8 mouse cellular contexts compared by ENCODE assay signal in the genomic region with DNA sequence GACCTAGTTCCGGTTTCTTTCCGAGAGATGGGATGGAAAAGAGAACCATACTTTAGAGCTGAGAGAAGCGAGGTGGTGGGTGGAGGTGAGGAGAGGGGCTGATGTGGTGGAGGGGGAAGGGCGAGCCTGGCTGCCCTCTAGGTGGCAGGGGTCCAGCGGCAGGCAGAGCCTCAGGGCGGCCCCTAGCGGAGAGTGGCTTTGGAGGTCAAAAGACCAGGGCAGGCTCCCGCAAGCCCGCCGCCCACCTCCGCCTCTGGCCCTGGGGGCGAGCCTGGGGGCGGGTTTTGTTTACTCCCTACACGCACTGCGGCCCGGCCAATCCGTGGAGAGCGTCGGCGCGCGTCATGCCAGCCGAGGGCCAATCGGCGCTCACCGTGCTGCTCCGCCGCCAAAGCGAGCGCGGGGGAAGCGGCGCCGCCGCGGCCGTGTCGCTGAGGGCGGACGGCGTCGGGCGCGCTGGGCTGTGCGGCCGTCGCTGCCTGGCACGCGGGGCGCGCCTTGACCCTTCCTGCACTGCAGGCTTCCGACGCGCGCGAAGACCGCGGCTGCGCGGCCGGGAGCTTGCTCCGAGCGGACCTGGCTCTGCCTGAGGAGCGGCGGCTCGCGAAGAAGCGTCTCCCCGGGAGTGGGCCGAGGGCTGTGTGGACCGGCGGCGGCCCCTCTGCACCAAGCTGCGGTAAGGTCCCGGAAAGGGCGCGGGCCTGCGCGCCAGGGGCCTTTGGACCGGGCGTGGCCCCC. TPM values are rescaled to one million over a fixed set of nuclear protein-coding genes. Genes with fewer than 3 reads are reported as not detected.
DNase-seq lines count a peak whose midpoint lies in the region; ATAC-seq and TF ChIP-seq lines count a peak whose summit lies in the region.

A gene (plus strand): TSS at position 391 of the 738 bp plus-strand sequence.

- no peaks in the 10 kb centered on the region for H3K9me3 ChIP-seq in ES-Bruce4 (replicated peaks; ENCODE audit: control insufficient read depth, insufficient read depth, low read length, poor library complexity, severe bottlenecking)
- no peaks in the 10 kb centered on the region for H3K9me3 ChIP-seq in forebrain, embryonic 14.5 days (replicated peaks; ENCODE audit: control insufficient read depth, low read length)
- H3K9me3 ChIP-seq in neural tube, embryonic 15.5 days (replicated peaks): no peaks in the 10 kb centered on the region

- peaks cover 2% of the 10 kb centered on the region for H3K4me1 ChIP-seq in ES-Bruce4 (ENCODE audit: control insufficient read depth, insufficient read depth, low read length)
- peaks cover 8% of the 10 kb centered on the region; the same call in 1 of the 2 replicates for H3K4me1 ChIP-seq in forebrain, embryonic 14.5 days (ENCODE audit: control insufficient read depth, insufficient read depth, low read length)
- peaks cover 22% of the 10 kb centered on the region for H3K4me1 ChIP-seq in neural tube, embryonic 15.5 days

- peak; percentile 42; the same call in 1 of the 2 replicates for TF ChIP-seq EP300 in ES-Bruce4 (IDR thresholded peaks at IDR 0.05; ENCODE audit: insufficient read depth, low read depth, low read length)

- DNase-seq in forebrain, embryonic 14.5 days (ENCODE audit: low spot score): peak; percentile 96
- peak; percentile 92 to 93 for DNase-seq in heart, postnatal 14 days
- DNase-seq in layer of hippocampus, adult 11-12 months (ENCODE audit: low spot score): peak; percentile 89
- DNase-seq in lung, adult 18-20 months: peak; percentile 89 to 93
- DNase-seq in testis, postnatal 14 days (ENCODE audit: low spot score): peak; percentile 95

- peak within 1 kb of the TSS; percentile 11 for H3K27ac ChIP-seq in ES-Bruce4 (ENCODE audit: insufficient read depth, low read length)
- peak within 1 kb of the TSS; percentile 48 for H3K27ac ChIP-seq in forebrain, embryonic 14.5 days (ENCODE audit: low read depth, low read length)
- H3K27ac ChIP-seq in neural tube, embryonic 15.5 days (replicated peaks): peak within 1 kb of the TSS; percentile 76

- H3K9ac ChIP-seq in ES-Bruce4 (ENCODE audit: low read depth, poor library complexity, severe bottlenecking): peak within 1 kb of the TSS; percentile 82
- peak within 1 kb of the TSS; percentile 80 for H3K9ac ChIP-seq in forebrain, embryonic 14.5 days (ENCODE audit: low read length)
- H3K9ac ChIP-seq in neural tube, embryonic 15.5 days (replicated peaks): peak within 1 kb of the TSS; percentile 84

- under 1% methylated on average over 79 of the region's 81 CpGs for whole genome bisulfite sequencing in forebrain, embryonic 14.5 days
- under 1% methylated on average over 64 of the region's 81 CpGs for WGBS in neural tube, embryonic 15.5 days

- peak; percentile 98 for ATAC-seq in cerebellum, adult (ENCODE audit: insufficient number of reproducible peaks, low FRiP score, low TSS enrichment)
- peak; percentile 100 for ATAC-seq in forebrain, embryonic 14.5 days
- peak; percentile 100 for ATAC-seq in neural tube, embryonic 15.5 days (ENCODE audit: low FRiP score)

- intact Hi-C loops in heart, postnatal 14 days (cut with DNase I): no loop called here

- TF ChIP-seq CTCF in ES-Bruce4 (IDR thresholded peaks at IDR 0.05; ENCODE audit: low read depth, low read length): peak; percentile 83

- peak; percentile 51 for TF ChIP-seq POLR2A in ES-Bruce4 (IDR thresholded peaks at IDR 0.05; ENCODE audit: insufficient read depth, low read length)

- H3K4me3 ChIP-seq in ES-Bruce4 (ENCODE audit: low read depth, low read length): peak within 1 kb of the TSS; percentile 76
- peak within 1 kb of the TSS; percentile 79 for H3K4me3 ChIP-seq in forebrain, embryonic 14.5 days (ENCODE audit: low read depth, low read length)
- peak within 1 kb of the TSS; percentile 96 for H3K4me3 ChIP-seq in neural tube, embryonic 15.5 days (replicated peaks)

- H3K27me3 ChIP-seq in ES-Bruce4 (ENCODE audit: control insufficient read depth, insufficient read depth, low read length, poor library complexity, severe bottlenecking): no peaks in the 10 kb centered on the region
- no peaks in the 10 kb centered on the region for H3K27me3 ChIP-seq in forebrain, embryonic 14.5 days (replicated peaks; ENCODE audit: control insufficient read depth, insufficient read depth, low read length)
- H3K27me3 ChIP-seq in neural tube, embryonic 15.5 days (replicated peaks): no peaks in the 10 kb centered on the region

- peak within 1 kb of the TSS; percentile 97 for H3K4me2 ChIP-seq in forebrain, embryonic 14.5 days (ENCODE audit: low read length)
- H3K4me2 ChIP-seq in neural tube, embryonic 15.5 days: peak within 1 kb of the TSS; percentile 99

- H3K36me3 ChIP-seq in ES-Bruce4 (ENCODE audit: control insufficient read depth, insufficient read depth, low read length, poor library complexity, severe bottlenecking): no peaks in the 10 kb centered on the region
- H3K36me3 ChIP-seq in forebrain, embryonic 14.5 days (ENCODE audit: control insufficient read depth, insufficient read depth, low read length): no peaks in the 10 kb centered on the region
- no peaks in the 10 kb centered on the region for H3K36me3 ChIP-seq in neural tube, embryonic 15.5 days

RNA-seq across cellular contexts. Expression of the gene that starts here (rescaled TPM):
- polyA plus RNA-seq in ES-Bruce4 (2011; ENCODE audit: insufficient read depth, insufficient read length, low read depth, missing spikeins): 55.8 and 59.5 TPM in 2 replicates
- polyA plus RNA-seq in forebrain, embryonic 14.5 days (2014; fragmentation: Nextera tagmentation; extraction: Ambion mirVana): 35.2 and 37.8 TPM in 2 replicates
- 100 to 1,000 TPM in 1 of 2 experiments, 10 to 100 TPM in 1; 80.4 to 101 TPM for total RNA-seq in heart, postnatal 14 days (2021)
- polyA plus RNA-seq in neural tube, embryonic 15.5 days (2015; fragmentation: Nextera tagmentation; extraction: Ambion mirVana): 16.2 and 18.5 TPM in 2 replicates

Comparison
In these comparisons a context has a peak if more than half of its experiments do, and no peak if none do; other contexts are left out.
1. Peak in every context shown above with its lines: DNase-seq, ATAC-seq, H3K4me3 ChIP-seq and H3K27ac ChIP-seq.
2. H3K27ac ChIP-seq: peak in every context shown above with its lines; median percentile 76 in neural tube, embryonic 15.5 days; 48 in forebrain, embryonic 14.5 days; 11 in ES-Bruce4.